Mouse (Mus musculus) liver, adult 2 months (tissue): ENCODE data around the gene Ing4.

ENCODE experiments used
- CTCF ChIP-seq: fragments of 200-500 bp; IDR thresholded peaks from 2 replicates; pipeline ENCODE4 v1.5.1; 2011; ENCODE audit warnings: low read depth, low read length, control low read depth
- POLR2A ChIP-seq: fragments of 200-500 bp; IDR thresholded peaks from 2 replicates; pipeline ENCODE4 v1.6.1; 2011; ENCODE audit warnings: low read length, control low read depth; ENCODE audit not compliant: insufficient read depth; ENCODE audit errors: extremely low read depth

DNA sequence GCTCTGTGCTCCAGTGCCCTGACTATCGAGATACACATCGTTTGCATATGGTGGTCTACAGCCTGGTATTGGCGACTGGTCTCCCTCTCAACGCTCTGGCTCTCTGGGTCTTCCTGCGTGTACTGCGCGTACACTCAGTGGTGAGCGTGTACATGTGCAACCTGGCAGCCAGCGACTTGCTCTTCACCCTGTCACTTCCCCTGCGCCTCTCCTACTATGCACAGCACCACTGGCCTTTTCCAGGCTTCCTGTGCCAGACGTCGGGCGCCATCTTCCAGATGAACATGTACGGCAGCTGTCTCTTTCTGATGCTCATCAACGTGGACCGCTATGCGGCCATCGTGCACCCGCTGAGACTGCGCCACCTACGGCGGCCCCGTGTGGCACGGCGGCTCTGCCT, 41.8 kb downstream of the Ing4 start:
- TF ChIP-seq CTCF: no peak
- no peak for TF ChIP-seq POLR2A
